Mouse (Mus musculus) G1E-ER4 (cell line): ENCODE measurements at regions not wholly inside any gene's neighbourhood (a gene's known extent, or its start where the extent isn't known, plus 50 kb on each side); places are given as distances from the start of the nearest gene placed in this dataset.

Experiments used
- GATA1 ChIP-seq: IDR thresholded peaks from one replicate; pipeline ENCODE4 v1.8.0; 2012; ENCODE audit warnings: low read length, inconsistent platforms

DNA sequence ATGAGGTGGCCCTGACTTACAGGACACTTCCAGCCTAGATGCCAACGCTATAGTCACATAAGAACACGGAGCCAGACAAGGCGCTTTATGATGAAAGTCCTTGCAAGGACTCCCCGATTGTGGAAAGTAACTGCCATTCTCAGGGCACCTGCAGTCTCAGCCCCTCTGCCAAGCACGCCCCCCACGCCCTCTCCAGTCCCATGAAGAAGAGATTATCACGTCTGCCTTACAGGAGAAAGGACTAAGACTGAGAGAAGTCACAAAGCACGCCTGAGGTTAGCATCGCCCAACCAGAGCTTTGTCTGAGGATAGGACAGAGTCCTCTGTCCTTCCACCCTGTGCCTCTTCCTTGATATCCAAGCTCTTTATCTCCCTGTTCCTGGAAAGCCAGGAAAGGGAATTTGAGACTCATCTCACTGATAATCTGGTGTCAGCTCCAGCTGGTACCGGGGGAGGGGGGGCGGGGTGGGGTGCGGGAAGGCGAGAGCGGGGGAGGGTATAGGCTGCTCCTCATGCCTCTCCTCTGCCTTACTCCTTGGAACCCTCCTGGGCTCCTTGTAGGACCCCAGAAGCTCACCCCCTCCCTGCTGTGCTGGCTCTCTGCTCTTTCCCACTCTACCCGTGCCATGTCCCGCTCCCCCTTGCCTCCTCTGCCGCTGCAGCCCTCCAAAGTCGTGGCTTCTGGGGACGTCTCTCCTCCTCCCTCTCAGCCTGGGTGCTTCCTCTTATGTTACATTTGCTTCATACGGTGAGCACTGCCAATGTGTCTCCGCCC lies 224.7 kb upstream of the Nfe2l3 start:
- TF ChIP-seq GATA1: no peak

DNA sequence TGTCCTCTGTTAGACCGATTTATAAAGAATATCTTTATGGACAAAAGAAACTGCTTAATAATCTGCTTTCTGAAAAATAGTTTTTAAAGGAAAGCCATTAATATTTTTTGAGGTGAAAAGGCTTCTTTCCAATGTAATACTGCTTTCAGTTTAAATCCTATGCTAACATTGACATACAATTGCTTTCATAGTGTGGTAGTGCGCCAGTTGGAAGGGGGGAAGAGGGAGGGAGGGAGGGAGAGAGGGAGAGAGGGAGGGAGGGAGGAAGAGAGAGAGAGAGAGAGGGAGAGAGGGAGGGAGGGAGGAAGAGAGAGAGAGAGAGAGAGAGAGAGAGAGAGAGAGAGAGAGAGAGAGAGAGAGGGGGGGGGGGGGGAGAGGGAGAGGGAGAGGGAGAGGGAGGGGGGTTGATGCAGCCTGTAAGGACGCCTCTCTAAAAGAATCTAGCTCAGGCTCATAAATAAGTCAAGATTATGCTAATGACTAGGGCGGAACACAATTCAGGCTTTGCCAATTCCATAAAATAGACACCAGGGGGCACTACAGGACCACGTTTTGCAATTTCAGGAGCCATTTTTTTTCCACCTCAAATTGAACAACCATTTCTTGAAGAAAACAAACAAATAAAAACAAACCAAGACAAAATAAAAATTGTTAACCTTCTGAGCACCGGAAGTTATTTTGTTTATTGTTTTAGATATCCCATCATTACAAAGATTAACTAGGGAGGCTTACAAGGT lies 223.6 kb upstream of the Nfe2l3 start:
- TF ChIP-seq GATA1: no peak

DNA sequence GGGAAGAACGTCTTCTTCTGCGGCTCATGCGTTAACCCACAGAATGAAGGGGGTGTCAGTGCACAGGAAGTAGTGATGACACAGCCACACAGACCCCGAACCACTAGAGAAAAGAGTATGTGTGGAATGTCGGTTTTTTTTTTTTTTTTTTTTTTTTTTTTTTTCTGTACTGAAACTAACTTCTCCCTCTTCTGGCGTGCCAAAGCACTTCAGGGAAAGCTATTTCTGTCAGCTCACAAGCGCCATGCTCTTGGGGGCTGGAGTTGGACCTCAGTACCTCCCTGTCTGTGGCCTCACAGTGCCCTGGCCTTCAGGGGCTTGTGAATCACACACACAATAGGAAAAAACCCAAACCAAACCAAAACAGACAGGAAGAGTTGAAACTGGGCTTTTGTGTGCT lies 221.1 kb upstream of the Nfe2l3 start:
- TF ChIP-seq GATA1: no peak

DNA sequence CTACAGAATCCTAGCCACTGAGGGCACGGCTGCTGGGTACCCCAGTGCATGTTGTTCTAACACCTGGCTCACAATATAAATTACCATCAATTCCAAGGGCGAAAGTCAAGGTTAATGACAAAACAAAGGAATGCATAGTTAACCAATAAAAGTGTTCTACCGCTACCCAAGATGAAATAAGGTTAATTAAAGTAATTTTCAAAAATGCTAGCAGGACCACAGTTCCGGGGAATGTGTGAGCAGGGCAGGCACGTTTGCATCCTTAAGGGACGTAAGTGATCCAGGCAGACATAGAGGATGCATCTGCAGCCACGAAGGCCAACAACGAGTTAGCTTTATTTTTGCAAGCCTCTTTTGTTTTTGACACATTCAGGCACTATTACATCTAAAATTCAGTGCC lies 220.3 kb upstream of the Nfe2l3 start:
- TF ChIP-seq GATA1: no peak

DNA sequence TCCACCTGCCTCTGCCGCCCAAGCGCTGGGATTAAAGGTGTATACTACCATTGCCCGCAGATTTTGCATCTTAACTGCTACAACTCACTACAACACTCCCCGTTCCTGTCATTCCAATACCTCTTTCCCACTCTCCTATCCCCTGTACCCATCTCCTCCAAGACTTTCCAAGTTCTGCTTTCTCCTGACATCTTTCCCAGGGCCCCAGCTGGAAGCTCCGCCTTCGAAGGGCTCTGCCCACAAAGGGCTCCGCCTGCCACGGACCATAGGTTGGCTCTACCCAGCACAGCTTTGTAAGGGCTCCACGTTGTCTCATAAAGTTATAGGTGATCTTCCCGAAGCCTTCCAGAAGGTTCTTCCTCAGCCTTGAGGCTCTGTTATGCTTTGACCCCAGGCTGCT lies 217.1 kb upstream of the Nfe2l3 start:
- TF ChIP-seq GATA1: no peak

DNA sequence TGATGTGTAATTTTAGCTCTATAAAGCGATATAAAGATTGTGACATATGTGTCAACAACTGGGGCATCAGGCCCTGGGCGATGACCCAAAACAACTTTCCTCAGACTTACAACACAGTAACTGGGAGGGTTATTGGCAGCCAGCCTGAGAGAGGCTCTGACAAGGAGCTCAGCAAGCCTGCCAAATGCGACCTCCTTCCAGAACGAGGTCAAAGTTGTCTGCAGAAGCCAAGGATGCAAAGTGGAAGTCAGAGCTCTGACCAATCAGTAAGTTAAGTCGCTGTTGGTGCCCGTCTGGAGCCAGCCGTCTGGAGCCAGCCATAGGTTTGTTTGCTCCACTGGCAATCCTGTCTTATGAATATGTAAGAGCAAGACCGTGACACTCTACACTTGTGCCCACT lies 216.0 kb upstream of the Nfe2l3 start:
- TF ChIP-seq GATA1: no peak

DNA sequence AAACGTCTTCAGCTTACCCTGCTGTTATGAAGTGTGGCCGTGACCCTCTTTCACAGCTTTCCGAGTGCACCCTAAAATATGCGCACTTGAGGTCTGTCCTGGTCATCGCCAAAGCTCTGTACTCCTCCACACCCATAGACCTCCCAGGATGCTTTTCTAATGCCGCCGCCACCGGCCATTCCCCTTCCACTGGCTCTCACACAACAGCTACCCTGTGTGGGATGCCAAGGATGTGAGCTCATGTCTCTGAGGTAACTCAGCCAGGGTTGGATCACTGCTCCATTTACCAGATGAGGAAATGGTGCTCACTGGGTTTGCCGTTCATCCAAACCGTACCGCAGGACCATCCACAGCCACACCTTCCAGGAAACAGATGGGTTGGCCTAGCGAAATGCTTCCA lies 212.8 kb upstream of the Nfe2l3 start:
- no peak for TF ChIP-seq GATA1

DNA sequence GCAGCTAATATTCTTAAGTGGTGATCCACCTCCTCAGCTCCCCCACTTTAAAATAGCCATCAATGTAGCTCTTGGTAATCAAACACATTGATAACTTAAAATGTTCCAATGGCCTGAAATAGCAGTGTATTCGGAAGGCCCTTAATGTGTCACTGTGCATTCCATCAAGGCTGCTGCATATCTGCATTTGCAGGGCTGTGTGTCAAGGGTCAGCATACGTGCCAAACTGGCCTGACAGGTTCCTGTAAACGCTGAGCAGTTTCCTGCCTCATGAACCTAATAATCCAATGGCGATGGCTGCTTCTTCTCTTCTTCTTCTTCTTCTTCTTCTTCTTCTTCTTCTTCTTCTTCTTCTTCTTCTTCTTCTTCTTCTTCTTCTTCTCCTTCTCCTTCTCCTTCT lies 211.7 kb upstream of the Nfe2l3 start:
- TF ChIP-seq GATA1: no peak

DNA sequence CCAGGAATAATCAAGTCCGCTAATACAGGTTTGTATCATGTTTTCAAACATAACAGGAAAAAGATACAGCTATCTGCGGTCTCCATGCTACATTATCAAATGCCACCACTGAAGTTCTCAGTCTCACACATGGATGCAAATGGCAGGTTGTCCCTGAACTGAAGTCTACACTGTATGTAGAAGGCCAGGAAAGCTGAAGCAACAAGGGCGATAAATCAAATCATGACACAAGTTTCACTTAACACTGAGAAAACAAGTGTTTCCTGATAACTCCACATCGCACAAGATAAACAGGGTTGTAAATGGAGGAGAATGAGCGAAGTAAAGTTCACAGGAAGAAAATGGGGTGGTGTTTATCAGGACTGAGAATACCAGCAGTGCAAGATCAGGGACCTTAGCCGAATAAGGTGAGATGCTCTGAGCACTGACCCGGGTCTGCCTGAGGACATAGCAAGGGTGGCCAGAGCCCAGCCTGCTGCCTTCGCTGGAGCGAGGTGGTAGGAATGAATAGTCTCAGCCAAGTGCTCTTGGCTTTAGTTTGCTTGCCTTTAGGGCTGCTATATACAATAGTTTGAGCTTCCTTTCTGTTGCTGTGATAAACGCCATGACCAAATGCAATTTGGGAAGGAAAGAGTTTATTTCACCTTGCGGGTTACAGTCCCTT lies 196.3 kb upstream of the Nfe2l3 start:
- no peak for TF ChIP-seq GATA1

DNA sequence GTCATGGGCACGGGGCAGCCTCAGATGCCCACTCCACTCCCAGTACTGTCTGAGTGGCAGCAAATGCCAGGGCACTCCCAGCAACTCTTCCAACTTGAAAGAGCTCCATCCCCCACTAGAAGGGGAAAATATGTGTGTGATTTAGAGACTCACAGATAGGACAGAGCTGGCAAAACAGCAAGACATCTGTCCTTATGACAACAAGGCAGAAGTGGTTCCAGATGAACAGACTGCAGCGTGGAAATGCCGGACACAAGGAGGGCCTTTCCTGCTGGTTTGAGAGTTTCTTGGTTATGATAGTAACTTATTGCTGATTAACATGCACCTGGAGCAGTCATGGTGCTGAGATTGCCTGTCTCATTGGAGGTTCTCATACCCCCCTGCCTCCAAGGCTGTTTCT lies 192.4 kb upstream of the Nfe2l3 start:
- TF ChIP-seq GATA1: no peak

DNA sequence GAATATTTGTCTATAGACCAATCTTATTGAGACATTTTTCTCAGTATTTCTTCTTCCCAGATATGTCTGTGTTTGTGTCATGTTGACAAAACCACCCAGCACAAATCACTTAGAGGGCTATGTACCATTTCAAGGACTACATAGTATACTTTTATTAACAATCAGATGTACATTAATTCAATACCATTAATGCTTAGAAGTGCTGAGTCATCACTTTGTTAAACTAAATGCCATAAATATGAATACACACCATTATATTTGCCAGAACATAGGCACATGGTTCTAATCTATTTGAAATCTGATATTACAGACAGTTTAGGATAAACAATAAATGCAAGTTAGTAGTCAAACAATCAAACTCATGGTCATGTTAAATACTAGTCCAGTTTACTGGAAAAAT lies 182.2 kb upstream of the Nfe2l3 start:
- no peak for TF ChIP-seq GATA1

DNA sequence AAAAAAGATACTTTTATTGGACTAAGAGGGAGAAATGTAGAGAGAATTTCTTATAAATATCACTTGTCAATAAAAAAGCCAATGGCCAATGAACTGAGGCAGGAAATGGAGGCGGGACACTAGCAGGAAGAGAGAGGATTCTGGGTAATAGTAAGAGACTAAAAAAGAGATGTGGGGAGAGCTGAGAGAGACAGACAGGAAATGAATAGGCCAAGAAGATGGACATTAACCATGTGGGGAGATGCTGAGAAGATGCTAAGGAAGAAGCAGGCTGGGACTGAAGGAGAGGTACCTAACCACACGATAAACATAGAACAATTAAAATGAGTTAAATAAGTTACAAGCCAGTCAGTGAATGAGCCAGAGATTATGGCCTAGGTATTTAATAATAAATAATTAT lies 181.0 kb upstream of the Nfe2l3 start:
- TF ChIP-seq GATA1: no peak

DNA sequence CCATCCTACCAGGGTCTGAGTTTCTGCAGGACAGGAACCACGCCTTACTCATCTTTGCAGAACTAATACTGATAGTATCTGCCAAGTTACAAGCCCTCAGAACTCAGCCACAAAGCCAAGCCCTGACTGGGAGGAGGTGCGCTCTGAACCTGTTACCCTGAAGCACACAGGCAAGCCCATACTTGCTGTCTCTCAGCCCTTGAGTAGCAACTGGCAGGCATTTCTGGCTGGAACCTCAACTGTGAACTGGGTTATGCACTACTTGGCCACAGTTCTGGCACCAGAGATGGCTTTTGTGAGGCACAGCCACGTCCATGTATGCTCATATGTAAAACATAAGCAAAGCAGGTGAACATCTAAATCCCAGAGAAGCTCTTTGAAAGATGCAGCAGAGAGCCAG lies 179.7 kb upstream of the Nfe2l3 start:
- no peak for TF ChIP-seq GATA1

DNA sequence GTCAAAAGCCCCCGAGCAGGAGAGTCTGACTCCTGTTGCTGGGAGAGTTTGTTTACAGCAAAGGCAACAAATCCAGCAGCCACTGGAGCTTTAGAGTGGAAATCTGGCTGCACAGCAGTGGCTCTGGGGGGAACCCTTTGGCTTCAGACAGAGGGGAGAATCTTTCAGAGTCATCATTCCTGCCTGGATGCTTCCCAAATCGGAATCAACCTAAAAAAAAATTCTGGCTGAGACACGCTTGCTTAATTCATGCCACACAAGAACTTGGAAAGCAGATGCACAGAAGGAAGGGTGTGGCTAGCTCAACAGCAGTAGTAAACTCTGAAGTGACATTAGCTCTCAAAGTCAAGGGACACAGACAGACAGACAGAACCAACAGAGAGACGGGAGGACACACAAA lies 175.8 kb upstream of the Nfe2l3 start:
- TF ChIP-seq GATA1: no peak

DNA sequence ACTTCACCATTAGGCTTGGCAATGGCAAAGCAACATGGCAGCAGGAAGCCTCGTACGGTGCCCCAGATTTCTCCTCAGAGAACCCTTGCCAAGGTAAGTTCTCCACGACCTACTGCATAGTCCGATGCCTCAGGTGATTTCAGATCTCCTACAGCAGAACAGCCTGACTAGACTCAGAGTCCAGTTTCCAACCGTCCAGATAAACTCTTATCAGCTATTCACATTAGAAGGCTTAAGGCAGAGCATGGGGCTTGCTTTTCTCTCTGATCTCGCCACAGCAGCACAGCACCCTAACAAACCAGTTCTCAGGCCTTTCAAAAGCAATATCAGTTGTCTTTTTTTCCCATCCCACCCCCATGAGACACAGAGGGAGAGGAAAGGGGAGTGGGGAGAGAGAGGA lies 174.9 kb upstream of the Nfe2l3 start:
- no peak for TF ChIP-seq GATA1

DNA sequence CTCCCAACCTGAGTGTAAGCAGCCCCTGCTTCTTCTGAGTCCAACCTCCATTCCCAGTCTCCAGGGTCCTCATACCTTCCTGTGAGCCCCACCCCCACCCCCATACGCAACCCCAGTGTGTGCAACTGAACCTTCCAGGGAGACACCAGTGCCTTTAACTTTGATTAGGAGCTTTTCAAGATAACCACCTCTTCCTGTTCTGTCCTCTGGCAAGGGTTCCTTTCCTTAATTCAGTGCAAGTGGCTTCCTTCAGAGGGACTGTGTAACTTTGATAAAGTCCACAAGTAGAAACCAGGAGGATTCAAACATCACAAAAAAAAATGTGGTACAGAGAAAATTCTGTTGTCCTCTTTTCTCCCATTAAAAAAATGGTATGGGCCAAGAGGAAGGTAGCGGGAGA lies 174.2 kb upstream of the Nfe2l3 start:
- no peak for TF ChIP-seq GATA1

DNA sequence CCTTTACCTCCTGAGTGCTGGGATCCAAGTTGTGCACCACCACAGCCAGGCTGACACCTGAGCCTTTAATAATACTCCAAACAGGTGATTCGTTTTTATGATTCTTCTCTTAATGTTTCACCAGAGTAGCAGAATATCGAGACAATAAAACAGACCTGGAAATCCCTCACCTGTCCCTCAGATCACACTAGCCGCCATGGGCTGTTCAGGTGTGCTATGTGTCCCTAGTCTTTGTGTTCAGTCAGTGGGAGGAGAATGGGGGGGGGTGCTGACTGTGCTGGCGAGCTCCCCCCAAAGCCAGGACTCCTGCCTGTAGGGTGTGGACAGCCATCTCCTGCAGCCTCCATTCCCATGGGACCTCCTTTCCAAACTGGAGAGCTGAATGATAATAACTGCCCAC lies 168.9 kb upstream of the Nfe2l3 start:
- TF ChIP-seq GATA1: no peak
